In the genomic region with DNA sequence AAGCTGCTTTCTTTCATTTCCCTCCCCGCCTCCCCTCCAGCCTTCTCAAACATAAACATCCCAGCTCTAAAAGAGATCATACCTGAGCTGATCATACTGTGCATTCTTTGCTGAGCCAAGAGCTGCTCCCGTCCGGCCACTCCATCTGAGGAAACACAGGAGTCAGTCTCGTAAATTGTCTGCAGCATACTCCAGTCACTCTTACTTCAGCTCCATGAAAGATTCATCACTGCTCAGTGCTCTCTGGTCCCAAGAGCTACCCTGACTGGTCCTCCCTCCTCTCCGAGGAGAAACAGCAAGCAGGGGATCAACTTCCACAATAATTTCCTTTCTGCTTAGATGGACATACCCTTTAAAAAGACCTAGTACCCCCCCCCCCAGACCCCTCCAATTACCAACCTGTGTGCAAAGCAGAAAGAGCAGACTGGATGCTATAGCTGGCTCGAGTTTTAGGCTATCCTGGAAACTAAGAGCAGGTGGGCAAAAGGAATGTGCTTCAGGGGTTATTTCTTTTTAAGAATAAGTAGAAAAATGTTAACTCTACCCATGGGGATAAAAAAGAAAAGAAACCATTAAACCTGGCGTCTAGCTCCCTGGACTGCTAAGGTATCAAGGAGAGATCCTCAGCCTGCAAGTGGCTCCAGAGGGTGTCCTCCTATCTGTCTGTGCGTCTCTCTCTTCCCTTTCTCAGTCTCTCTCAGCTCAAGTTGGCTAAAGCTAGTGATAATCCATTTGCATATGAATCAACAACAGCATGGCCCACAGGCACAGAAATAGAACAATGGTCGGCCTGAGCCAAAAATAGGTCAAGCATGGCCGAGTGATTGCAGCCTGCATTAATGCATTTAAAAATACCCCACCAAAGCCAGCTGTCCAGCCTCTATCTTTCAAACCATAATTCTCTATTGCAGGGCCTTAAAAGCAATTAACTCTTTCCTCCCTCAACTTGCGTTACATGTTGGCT, we compare ENCODE assay signal across 7 mouse cellular contexts.
DNase-seq lines count a peak whose midpoint lies in the region; ATAC-seq lines count a peak whose summit lies in the region.

No protein-coding gene starts in this region.

- 19% methylated on average over 11 of the region's 11 CpGs for WGBS in heart, embryonic 11.5 days (ENCODE audit: insufficient replicate concordance)
- WGBS in neural tube, embryonic 12.5 days, result 8% methylated on average over 11 of the region's 11 CpGs

- H3K27me3 ChIP-seq in heart, embryonic 11.5 days (ENCODE audit: control insufficient read depth, insufficient read depth, low read length), result no peaks in the 10 kb centered on the region
- H3K27me3 ChIP-seq in neural tube, embryonic 12.5 days (replicated peaks), result no peaks in the 10 kb centered on the region

- peak; percentile 91 for DNase-seq in A20 (ENCODE audit: low read depth, low spot score)
- peak; percentile 52 for DNase-seq in ES-CJ7 (ENCODE audit: low read depth, low spot score)
- peak; percentile 74 for DNase-seq in embryo, embryonic 10.5 days (ENCODE audit: low spot score)
- DNase-seq in left cerebral cortex, adult 18-20 months (ENCODE audit: low spot score in 2 of 2), result peak; percentile 29 to 38

- H3K9ac ChIP-seq in heart, embryonic 11.5 days (ENCODE audit: low read depth, low read length), result peak overlapping the region; percentile 68
- peak overlapping the region; percentile 23; the same call in 1 of the 2 replicates for H3K9ac ChIP-seq in neural tube, embryonic 12.5 days

- no peaks in the 10 kb centered on the region for H3K36me3 ChIP-seq in heart, embryonic 11.5 days (ENCODE audit: control insufficient read depth, insufficient read depth, low read length)
- no peaks in the 10 kb centered on the region for H3K36me3 ChIP-seq in neural tube, embryonic 12.5 days

- H3K4me2 ChIP-seq in heart, embryonic 11.5 days, result peak overlapping the region; percentile 55
- H3K4me2 ChIP-seq in neural tube, embryonic 12.5 days (replicated peaks), result peak overlapping the region; percentile 55

- peak overlapping the region; percentile 92 for H3K27ac ChIP-seq in heart, embryonic 11.5 days (ENCODE audit: low read depth, low read length)
- peak overlapping the region; percentile 28; the same call in 1 of the 2 replicates for H3K27ac ChIP-seq in neural tube, embryonic 12.5 days

- H3K4me3 ChIP-seq in heart, embryonic 11.5 days (ENCODE audit: low read depth, low read length), result peak overlapping the region; percentile 51
- H3K4me3 ChIP-seq in neural tube, embryonic 12.5 days, result peak overlapping the region; percentile 23

- H3K9me3 ChIP-seq in heart, embryonic 11.5 days (replicated peaks; ENCODE audit: control insufficient read depth, low read length), result no peaks in the 10 kb centered on the region
- no peaks in the 10 kb centered on the region for H3K9me3 ChIP-seq in neural tube, embryonic 12.5 days

- 0 out of 2 replicates have a peak, but pooled peaks cover 4% of the 10 kb centered on the region for H3K4me1 ChIP-seq in heart, embryonic 11.5 days (ENCODE audit: control insufficient read depth, insufficient read depth, low read length)
- H3K4me1 ChIP-seq in neural tube, embryonic 12.5 days, result peaks cover 29% of the 10 kb centered on the region

- no peak; the same call in 1 of the 2 replicates for ATAC-seq in heart, embryonic 11.5 days (replicated peaks; ENCODE audit: insufficient number of reproducible peaks, low FRiP score, low TSS enrichment)
- peak; percentile 89 for ATAC-seq in neural tube, embryonic 12.5 days (ENCODE audit: low FRiP score, low read depth)
- no peak for ATAC-seq in erythroid progenitor cell, adult 5-6 weeks (replicated peaks; ENCODE audit: low FRiP score, poor library complexity, severe bottlenecking)

Comparison
In these comparisons a context has a peak if more than half of its experiments do, and no peak if none do; other contexts are left out.
1. DNase-seq: peak in every context shown above with its lines; median percentile 91 in A20; 74 in embryo, embryonic 10.5 days; 52 in ES-CJ7; 34 in left cerebral cortex, adult 18-20 months.